Mouse (Mus musculus) hindbrain, embryonic 14.5 days (tissue): ENCODE results near the gene Gm13030. TPM values are rescaled to one million over a fixed set of nuclear protein-coding genes. Genes with fewer than 3 reads are reported as not detected.
A peak's percentile ranks its signal among the peaks of the same experiment; 100 is the strongest.
"Not testable (repeated sequence)": the region's sequence is repeated elsewhere in the genome, so short reads cannot be mapped to it uniquely, and the experiment has no call there.

Source experiments
- ATAC-seq: fragments of 200-750 bp; cut with Nextera tagmentation; 2 replicates; pipeline ENCODE4 v1.8.0; 2017; ENCODE audit warnings: moderate number of reproducible peaks, mild to moderate bottlenecking, moderate TSS enrichment, moderate library complexity; ENCODE audit not compliant: low FRiP score
- DNase-seq: peaks from one replicate; pipeline ENCODE4 v3.0.0-alpha.2; 2015; ENCODE audit warnings: low spot score
- H3K27ac ChIP-seq: fragments of 300-500 bp; sonication (generic); 2 replicates; pipeline ENCODE4 v1.5.1; 2014; ENCODE audit warnings: mild to moderate bottlenecking, moderate library complexity
- H3K27me3 ChIP-seq: fragments of 300-500 bp; sonication (generic); 2 replicates; pipeline ENCODE4 v1.6.1; 2014; ENCODE audit warnings: mild to moderate bottlenecking, low read length, mixed read lengths; ENCODE audit not compliant: control insufficient read depth, insufficient read depth
- H3K36me3 ChIP-seq: fragments of 300-500 bp; sonication (generic); replicated peaks from 2 replicates; pipeline ENCODE4 v1.6.1; 2014; ENCODE audit not compliant: control insufficient read depth, insufficient read depth
- H3K4me1 ChIP-seq: fragments of 300-500 bp; sonication (generic); replicated peaks from 2 replicates; pipeline ENCODE4 v1.6.1; 2014; ENCODE audit warnings: antibody characterized with exemption, low read length, mixed read lengths; ENCODE audit not compliant: control insufficient read depth, insufficient read depth
- H3K4me2 ChIP-seq: fragments of 300-500 bp; sonication (generic); replicated peaks from 2 replicates; pipeline ENCODE4 v1.6.1; 2014; ENCODE audit warnings: mild to moderate bottlenecking, moderate library complexity
- H3K4me3 ChIP-seq: fragments of 300-500 bp; sonication (generic); replicated peaks from 2 replicates; pipeline ENCODE4 v1.5.1; 2014; ENCODE audit warnings: mild to moderate bottlenecking, low read length
- H3K9ac ChIP-seq: fragments of 300-500 bp; sonication (generic); 2 replicates; pipeline ENCODE4 v1.6.1; 2014
- H3K9me3 ChIP-seq: fragments of 300-500 bp; sonication (generic); 2 replicates; pipeline ENCODE4 v1.6.1; 2016; ENCODE audit warnings: low read length; ENCODE audit not compliant: control insufficient read depth
- WGBS: fragments of 180-500 bp; shearing (Covaris S2); extraction: QIAGEN DNeasy Blood & Tissue Kit; methylation state at CpG from one replicate; pipeline ENCODE4 v1.1.7; 2014; 5-methylcytosine and 5-hydroxymethylcytosine counted together
- polyA plus RNA-seq: library from polyadenylated mRNA; unstranded; fragments of >200 nt; fragmentation: Nextera tagmentation; extraction: Ambion mirVana; gene quantifications from 2 replicates; pipeline ENCODE4 v1.2.1, GENCODE M21; 2014

Gene Gm13030
- polyA plus RNA-seq, 1 experiment from 2014 or later = not detected

DNA sequence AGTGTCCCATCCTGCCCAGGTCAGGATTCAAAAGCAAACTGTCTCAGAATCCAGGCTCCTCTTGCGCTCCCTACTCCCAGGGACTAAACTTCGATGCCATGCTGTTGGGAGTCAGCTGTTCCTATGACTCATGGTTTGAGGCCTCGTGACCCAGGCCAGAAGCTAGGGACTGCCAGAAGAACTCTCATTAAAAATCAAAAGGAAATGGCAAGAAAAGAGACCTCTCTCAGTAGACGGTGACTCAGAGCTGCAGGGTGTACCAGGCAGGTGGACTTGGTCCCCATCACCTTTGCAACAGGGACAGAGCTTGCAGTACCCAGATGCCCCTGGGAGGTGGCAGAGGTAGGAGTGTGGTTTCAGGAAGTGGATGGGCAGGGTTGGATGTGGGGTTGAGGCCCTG, 4.0 kb upstream of the Gm13030 start, which contains the start of gene Pla2g2e:
Gene Pla2g2e, plus strand, starts transcription at position 212 of the 400 bp plus-strand sequence.
- Histone ChIP-seq H3K9me3 (no peaks in the 10 kb centered on the region), H3K27ac (no peak within 1 kb of the TSS), H3K4me1 (0 out of 2 replicates have a peak, but pooled peaks cover 6% of the 10 kb centered on the region), H3K9ac (no peak within 1 kb of the TSS), H3K4me2 (no peak within 1 kb of the TSS), H3K4me3 (no peak within 1 kb of the TSS), H3K27me3 (no peaks in the 10 kb centered on the region), H3K36me3 (no peaks in the 10 kb centered on the region)
- 88% methylated on average over 4 of the region's 4 CpGs for WGBS
- no peak for ATAC-seq
- DNase-seq = no peak

DNA sequence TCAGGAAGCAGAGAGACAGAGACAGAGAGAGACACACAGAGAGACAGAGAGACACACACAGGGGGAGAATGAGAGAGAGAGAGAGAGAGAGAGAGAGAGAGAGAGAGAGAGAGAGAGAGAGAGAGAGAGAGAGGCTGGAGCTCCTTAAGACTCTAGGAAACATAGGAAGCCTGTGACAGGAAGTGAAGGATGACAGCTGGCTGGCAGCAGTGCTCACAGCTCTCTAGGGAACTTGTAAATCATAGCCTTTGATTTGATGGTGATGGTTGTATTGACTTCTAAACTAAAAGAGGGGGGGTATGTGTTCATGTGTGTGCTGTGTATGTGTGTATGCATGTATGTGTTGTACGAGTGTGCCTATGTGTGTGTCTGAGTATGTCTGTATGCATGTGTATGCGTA, 2.2 kb upstream of the Gm13030 start:
- ATAC-seq (no peak), DNase-seq (no peak)
- Histone ChIP-seq H3K27ac (no peak overlapping the region), H3K9me3 (no peaks in the 10 kb centered on the region), H3K9ac (no peak overlapping the region), H3K4me2 (no peak overlapping the region), H3K27me3 (no peaks in the 10 kb centered on the region), H3K4me3 (no peak overlapping the region), H3K36me3 (no peaks in the 10 kb centered on the region), H3K4me1 (no peaks in the 10 kb centered on the region)
- 93% methylated on average over 2 of the region's 2 CpGs for WGBS

DNA sequence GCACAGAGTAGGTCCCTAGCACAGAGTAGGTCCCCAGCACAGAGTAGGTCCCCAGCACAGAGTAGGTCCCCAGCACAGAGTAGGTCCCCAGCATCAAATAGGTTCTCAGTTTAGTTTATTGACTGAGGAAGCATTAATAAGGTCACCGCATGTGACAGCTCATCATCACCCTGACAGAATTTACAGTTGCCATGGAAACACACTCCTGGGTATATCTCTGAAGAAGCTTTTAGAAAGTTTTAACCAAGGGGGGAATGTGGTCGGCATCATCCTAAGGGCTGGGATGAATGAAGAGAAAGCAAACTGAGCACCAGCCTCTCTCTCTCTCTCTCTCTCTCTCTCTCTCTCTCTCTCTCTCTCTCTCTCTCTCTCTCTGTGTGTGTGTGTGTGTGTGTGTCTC, 1.5 kb upstream of the Gm13030 start:
- WGBS = 71% methylated on average over 2 of the region's 2 CpGs
- not testable (repeated sequence) for DNase-seq, H3K4me2 ChIP-seq

DNA sequence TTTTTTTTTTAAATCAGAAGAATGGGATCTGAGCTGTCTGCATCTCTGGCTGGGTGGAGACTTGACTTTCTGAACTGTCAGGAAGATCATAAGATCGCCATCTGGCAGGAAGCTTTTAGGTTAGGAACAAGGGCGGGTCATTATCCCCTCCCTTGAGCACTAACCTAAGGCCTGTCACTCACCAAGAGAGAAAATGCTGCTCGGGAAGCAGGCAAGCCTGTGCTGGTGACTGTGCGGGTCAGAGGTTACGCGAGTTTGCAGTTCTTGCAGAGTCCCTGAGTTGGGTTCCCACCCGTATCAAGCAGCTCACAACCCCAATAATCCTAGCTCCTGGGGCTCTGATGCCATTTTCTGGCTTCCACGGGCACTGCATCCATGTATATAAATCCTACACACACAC, 5.1 kb downstream of the Gm13030 start:
- DNase-seq (no peak), ATAC-seq (no peak)
- no peak overlapping the region for H3K4me3 ChIP-seq
- H3K4me1 ChIP-seq = no peaks in the 10 kb centered on the region
- H3K36me3 ChIP-seq = no peaks in the 10 kb centered on the region
- peaks cover 4% of the 10 kb centered on the region; the same call in 1 of the 2 replicates for H3K9me3 ChIP-seq
- H3K4me2 ChIP-seq = no peak overlapping the region
- H3K27me3 ChIP-seq = no peaks in the 10 kb centered on the region
- 54% methylated on average over 8 of the region's 8 CpGs for WGBS
- no peak overlapping the region for H3K9ac ChIP-seq
- no peak overlapping the region for H3K27ac ChIP-seq

More for the DNA sequence above, 1.5 kb upstream of the Gm13030 start:
- H3K27ac ChIP-seq, ATAC-seq, H3K9me3 ChIP-seq, H3K9ac ChIP-seq, H3K36me3 ChIP-seq, H3K4me3 ChIP-seq, H3K27me3 ChIP-seq, H3K4me1 ChIP-seq: not testable (repeated sequence)

DNA sequence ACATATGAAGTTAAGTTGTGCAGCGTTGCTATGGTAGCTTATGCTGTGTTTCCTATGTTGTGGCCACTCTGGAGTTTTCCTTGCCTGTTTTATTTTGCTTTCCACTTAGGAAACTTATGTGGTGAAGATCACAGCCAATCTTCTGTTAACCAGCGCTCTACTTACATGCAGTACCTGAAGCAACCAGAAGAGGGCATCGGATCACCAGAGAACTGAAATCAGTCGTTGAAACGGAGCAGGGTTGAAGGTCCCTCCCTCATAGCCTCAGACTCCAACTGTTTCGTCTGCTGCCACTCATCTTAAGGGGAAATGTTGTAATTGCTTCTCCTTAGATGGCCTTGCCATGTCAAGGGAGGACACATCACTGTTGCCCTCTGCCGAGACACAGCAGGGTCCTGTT, 7.4 kb downstream of the Gm13030 start:
- WGBS = 14% methylated on average over 7 of the region's 7 CpGs
- DNase-seq (peak; percentile 81), ATAC-seq (no peak)
- peaks cover 4% of the 10 kb centered on the region; the same call in 1 of the 2 replicates for H3K9me3 ChIP-seq
- H3K27me3 ChIP-seq = no peaks in the 10 kb centered on the region
- H3K4me1 ChIP-seq = no peaks in the 10 kb centered on the region
- H3K9ac ChIP-seq = no peak overlapping the region
- H3K4me3 ChIP-seq = no peak overlapping the region
- H3K4me2 ChIP-seq = no peak overlapping the region
- H3K27ac ChIP-seq = no peak overlapping the region
- no peaks in the 10 kb centered on the region for H3K36me3 ChIP-seq

DNA sequence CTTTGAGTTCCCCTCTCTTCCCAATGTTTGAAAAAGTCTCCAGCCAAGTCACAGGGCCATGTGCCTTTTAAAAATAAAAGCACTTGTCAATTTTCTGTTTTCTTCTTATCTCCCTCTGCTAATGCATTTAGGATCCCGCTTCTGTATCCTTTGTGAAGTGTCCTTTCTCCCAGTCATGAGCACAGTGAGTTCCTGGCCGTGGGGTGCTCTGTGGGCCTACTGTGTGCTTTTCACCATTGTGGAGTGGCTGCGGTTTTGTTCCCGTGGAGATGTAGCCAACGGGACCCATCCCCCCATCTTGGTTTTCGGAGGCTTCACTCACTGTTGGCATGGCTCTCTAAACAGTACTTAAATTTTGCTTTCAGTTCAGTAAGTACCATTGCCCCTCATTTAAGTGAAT, 7.8 kb downstream of the Gm13030 start:
- Histone ChIP-seq H3K4me3 (no peak overlapping the region), H3K36me3 (no peaks in the 10 kb centered on the region), H3K9me3 (peaks cover 4% of the 10 kb centered on the region; the same call in 1 of the 2 replicates), H3K4me1 (no peaks in the 10 kb centered on the region), H3K9ac (no peak overlapping the region), H3K27ac (no peak overlapping the region), H3K4me2 (no peak overlapping the region), H3K27me3 (no peaks in the 10 kb centered on the region)
- ATAC-seq (no peak), DNase-seq (no peak)
- 72% methylated on average over 6 of the region's 6 CpGs for WGBS

DNA sequence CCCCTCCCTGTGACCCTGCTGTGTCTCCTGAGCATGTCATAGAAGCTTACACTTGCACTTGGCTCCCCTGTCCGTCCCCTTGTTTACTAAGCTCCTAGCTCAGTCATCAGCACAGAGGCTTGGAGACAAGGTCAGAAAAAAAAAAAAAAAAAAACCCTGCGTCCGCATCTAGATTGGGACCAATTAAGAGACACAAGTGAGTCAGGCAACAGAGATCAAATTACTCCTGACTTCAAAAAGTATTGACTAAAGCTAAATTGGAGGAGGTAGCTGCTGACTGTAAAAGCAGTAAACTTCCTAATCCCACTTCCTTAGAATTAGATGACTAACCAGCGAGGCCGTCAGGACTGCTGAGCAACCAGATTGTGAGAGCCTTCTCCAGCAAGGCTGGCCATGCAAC, 8.7 kb downstream of the Gm13030 start:
- Histone ChIP-seq H3K9ac (no peak overlapping the region), H3K9me3 (peaks cover 3% of the 10 kb centered on the region; the same call in 1 of the 2 replicates), H3K27me3 (no peaks in the 10 kb centered on the region), H3K27ac (no peak overlapping the region), H3K36me3 (no peaks in the 10 kb centered on the region), H3K4me2 (no peak overlapping the region), H3K4me1 (no peaks in the 10 kb centered on the region; the same call in 1 of the 2 replicates), H3K4me3 (no peak overlapping the region)
- ATAC-seq = no peak
- WGBS = 70% methylated on average over 5 of the region's 5 CpGs
- DNase-seq = no peak

DNA sequence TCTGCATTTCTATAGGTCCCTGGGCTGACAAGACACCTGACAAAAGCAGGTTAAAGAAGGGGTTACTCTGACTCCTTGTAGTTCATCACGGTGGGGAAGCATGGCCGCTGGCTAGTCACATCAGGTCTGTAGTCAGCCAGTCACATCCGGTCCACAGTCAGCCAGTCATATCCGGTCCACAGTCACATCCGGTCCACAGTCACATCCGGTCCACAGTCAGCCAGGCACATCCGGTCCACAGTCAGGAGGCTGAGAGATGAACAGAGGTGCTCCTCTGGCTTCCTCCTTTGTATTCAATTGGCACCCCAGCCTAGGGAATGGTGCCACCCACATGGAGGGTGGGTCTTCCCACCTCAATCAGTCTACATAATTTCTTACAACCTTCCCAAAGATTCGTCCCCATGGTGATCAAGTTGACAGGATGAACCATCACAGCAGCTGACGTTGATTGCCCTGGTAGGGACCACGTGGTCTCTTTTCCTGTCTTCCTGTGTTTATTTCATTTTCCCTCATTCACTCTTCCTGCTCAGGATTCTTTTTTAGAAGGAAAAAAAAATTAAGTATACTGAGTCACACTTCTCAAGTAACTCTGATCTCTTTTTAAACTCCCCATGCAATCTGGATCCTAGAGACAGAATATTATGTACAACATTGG, 10.3 kb downstream of the Gm13030 start, which contains the start of gene Pla2g5:
Gene Pla2g5, minus strand, starts transcription at position 139 of the 655 bp plus-strand sequence.
- WGBS = 78% methylated on average over 10 of the region's 10 CpGs
- Histone ChIP-seq H3K4me1 (no peaks in the 10 kb centered on the region; the same call in 1 of the 2 replicates), H3K36me3 (no peaks in the 10 kb centered on the region), H3K27me3 (no peaks in the 10 kb centered on the region), H3K9me3 (no peaks in the 10 kb centered on the region), H3K9ac (no peak within 1 kb of the TSS), H3K27ac (no peak within 1 kb of the TSS), H3K4me3 (no peak within 1 kb of the TSS), H3K4me2 (no peak within 1 kb of the TSS)
- ATAC-seq (no peak), DNase-seq (no peak)

DNA sequence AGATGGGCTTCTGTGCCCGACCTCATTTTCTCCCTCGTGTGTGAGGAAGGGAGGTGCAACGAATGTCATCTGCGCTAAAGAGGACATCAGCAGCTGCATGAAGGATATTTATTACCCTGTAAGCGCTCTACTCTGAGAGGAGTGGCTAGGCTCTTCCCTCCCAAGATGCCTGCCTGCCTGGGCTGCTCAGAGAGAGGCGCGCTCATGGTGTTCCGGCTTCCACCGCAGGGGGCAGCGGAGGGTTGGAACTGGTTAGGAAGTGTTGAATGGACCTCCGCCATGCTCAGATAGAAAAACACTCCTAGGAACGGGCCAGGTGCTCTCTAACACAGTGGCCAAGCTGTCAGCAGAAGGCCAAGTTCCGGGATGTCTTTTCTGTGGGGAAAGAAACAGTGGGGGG, 14.0 kb downstream of the Gm13030 start:
- DNase-seq = peak; percentile 85
- Histone ChIP-seq H3K36me3 (no peaks in the 10 kb centered on the region), H3K27me3 (no peaks in the 10 kb centered on the region), H3K4me1 (no peaks in the 10 kb centered on the region; the same call in 1 of the 2 replicates), H3K9me3 (no peaks in the 10 kb centered on the region), H3K27ac (peak overlapping the region; percentile 58), H3K9ac (peak overlapping the region; percentile 26; the same call in 1 of the 2 replicates), H3K4me3 (peak overlapping the region; percentile 23), H3K4me2 (peak overlapping the region; percentile 45)
- ATAC-seq = peak; percentile 78
- WGBS = 6% methylated on average over 13 of the region's 13 CpGs
